Mouse (Mus musculus) spleen, adult 2 months (tissue): Measurements from ENCODE around the gene 1520401A03Rik.

Experiments
- CTCF ChIP-seq: fragments of 200-500 bp; IDR thresholded peaks from 2 replicates; pipeline ENCODE4 v1.5.1; 2011; ENCODE audit warnings: mild to moderate bottlenecking, inconsistent platforms; ENCODE audit not compliant: insufficient read depth, insufficient read length, insufficient replicate concordance; ENCODE audit errors: extremely low read depth
- POLR2A ChIP-seq: fragments of 200-500 bp; IDR thresholded peaks from 2 replicates; pipeline ENCODE4 v1.6.1; 2011; ENCODE audit warnings: low read depth, low read length, inconsistent platforms

- TF ChIP-seq CTCF (no peak), POLR2A (no peak)
These were observed 48.2 kb downstream of the 1520401A03Rik start for GRCm38 (mm10) chr17:23674271-23674952.
